Mouse (Mus musculus): ENCODE measurements at regions not wholly inside any gene's neighbourhood (a gene's known extent, or its start where the extent isn't known, plus 50 kb on each side); places are given as distances from the start of the nearest gene placed in this dataset.

GRCm38 (mm10) chr5:47390735-47391134 is 592.2 kb upstream of the Slit2 start:
- 73% methylated on average over 2 of the region's 2 CpGs for WGBS
- no peaks in the 10 kb centered on the region for H3K36me3 ChIP-seq (ENCODE audit: insufficient read depth, low read length)
- no peak for ATAC-seq

GRCm38 (mm10) chr5:47396874-47397273 is 586.1 kb upstream of the Slit2 start:
- Histone ChIP-seq H3K27ac (ENCODE audit: low read length) (no peak overlapping the region), H3K9me3 (ENCODE audit: low read length) (no peaks in the 10 kb centered on the region), H3K9ac (replicated peaks; ENCODE audit: low read depth) (no peak overlapping the region), H3K27me3 (replicated peaks; ENCODE audit: insufficient read depth, low read length) (no peaks in the 10 kb centered on the region), H3K36me3 (ENCODE audit: insufficient read depth, low read length) (no peaks in the 10 kb centered on the region), H3K4me2 (replicated peaks; ENCODE audit: low read depth, low read length) (no peak overlapping the region), H3K4me3 (ENCODE audit: low read depth, low read length) (no peak overlapping the region), H3K4me1 (ENCODE audit: insufficient read depth, low read depth, low read length) (no peaks in the 10 kb centered on the region)
- DNase-seq (ENCODE audit: low spot score) (no peak), ATAC-seq (no peak)
- 84% methylated on average over 9 of the region's 9 CpGs for WGBS
- TF ChIP-seq EP300 (IDR thresholded peaks at IDR 0.05): no peak
- TF ChIP-seq CTCF (IDR thresholded peaks at IDR 0.05): no peak

More at GRCm38 (mm10) chr5:47390735-47391134, 592.2 kb upstream of the Slit2 start:
- Histone ChIP-seq H3K4me2 (replicated peaks; ENCODE audit: low read depth, low read length) (no peak overlapping the region), H3K4me3 (ENCODE audit: low read depth, low read length) (no peak overlapping the region), H3K9me3 (ENCODE audit: low read length) (no peaks in the 10 kb centered on the region), H3K27me3 (replicated peaks; ENCODE audit: insufficient read depth, low read length) (no peaks in the 10 kb centered on the region), H3K27ac (ENCODE audit: low read length) (no peak overlapping the region), H3K9ac (replicated peaks; ENCODE audit: low read depth) (no peak overlapping the region), H3K4me1 (ENCODE audit: insufficient read depth, low read depth, low read length) (no peaks in the 10 kb centered on the region)
- no peak for DNase-seq (ENCODE audit: low spot score)
- TF ChIP-seq EP300 (IDR thresholded peaks at IDR 0.05) (no peak), CTCF (IDR thresholded peaks at IDR 0.05) (no peak)

GRCm38 (mm10) chr5:47421916-47422315 is 561.0 kb upstream of the Slit2 start:
- no peak for DNase-seq (ENCODE audit: low spot score)
- WGBS: 64% methylated on average over 2 of the region's 2 CpGs
- no peak for ATAC-seq
- no peak overlapping the region for H3K27ac ChIP-seq (ENCODE audit: low read length)
- H3K36me3 ChIP-seq (ENCODE audit: insufficient read depth, low read length): no peaks in the 10 kb centered on the region
- no peak for TF ChIP-seq EP300 (IDR thresholded peaks at IDR 0.05)
- TF ChIP-seq CTCF (IDR thresholded peaks at IDR 0.05): no peak
- no peak overlapping the region for H3K9ac ChIP-seq (replicated peaks; ENCODE audit: low read depth)
- no peak overlapping the region for H3K4me2 ChIP-seq (replicated peaks; ENCODE audit: low read depth, low read length)
- H3K27me3 ChIP-seq (replicated peaks; ENCODE audit: insufficient read depth, low read length): no peaks in the 10 kb centered on the region
- H3K9me3 ChIP-seq (ENCODE audit: low read length): no peaks in the 10 kb centered on the region
- H3K4me3 ChIP-seq (ENCODE audit: low read depth, low read length): no peak overlapping the region
- H3K4me1 ChIP-seq (ENCODE audit: insufficient read depth, low read depth, low read length): no peaks in the 10 kb centered on the region

GRCm38 (mm10) chr5:47426040-47426439 is 556.9 kb upstream of the Slit2 start:
- H3K4me2 ChIP-seq (replicated peaks; ENCODE audit: low read depth, low read length): no peak overlapping the region
- no peak overlapping the region for H3K4me3 ChIP-seq (ENCODE audit: low read depth, low read length)
- H3K9me3 ChIP-seq (ENCODE audit: low read length): no peaks in the 10 kb centered on the region
- H3K36me3 ChIP-seq (ENCODE audit: insufficient read depth, low read length): no peaks in the 10 kb centered on the region
- H3K27me3 ChIP-seq (replicated peaks; ENCODE audit: insufficient read depth, low read length): no peaks in the 10 kb centered on the region
- TF ChIP-seq EP300 (IDR thresholded peaks at IDR 0.05) (no peak), CTCF (IDR thresholded peaks at IDR 0.05) (no peak)
- DNase-seq (ENCODE audit: low spot score): no peak
- H3K27ac ChIP-seq (ENCODE audit: low read length): no peak overlapping the region
- ATAC-seq: no peak
- no peaks in the 10 kb centered on the region for H3K4me1 ChIP-seq (ENCODE audit: insufficient read depth, low read depth, low read length)
- H3K9ac ChIP-seq (replicated peaks; ENCODE audit: low read depth): no peak overlapping the region
- WGBS: 94% methylated on average over 4 of the region's 4 CpGs

- Histone ChIP-seq H3K4me2 (replicated peaks; ENCODE audit: low read depth, low read length) (no peak overlapping the region), H3K36me3 (ENCODE audit: insufficient read depth, low read length) (no peaks in the 10 kb centered on the region), H3K4me1 (ENCODE audit: insufficient read depth, low read depth, low read length) (no peaks in the 10 kb centered on the region), H3K27me3 (replicated peaks; ENCODE audit: insufficient read depth, low read length) (no peaks in the 10 kb centered on the region), H3K27ac (ENCODE audit: low read length) (no peak overlapping the region), H3K4me3 (ENCODE audit: low read depth, low read length) (no peak overlapping the region), H3K9ac (replicated peaks; ENCODE audit: low read depth) (no peak overlapping the region), H3K9me3 (ENCODE audit: low read length) (no peaks in the 10 kb centered on the region)
- TF ChIP-seq EP300 (IDR thresholded peaks at IDR 0.05): no peak
- TF ChIP-seq CTCF (IDR thresholded peaks at IDR 0.05): no peak
- WGBS: 64% methylated on average over 6 of the region's 6 CpGs
- ATAC-seq (no peak), DNase-seq (ENCODE audit: low spot score) (no peak)
These were observed 556.5 kb upstream of the Slit2 start for GRCm38 (mm10) chr5:47426467-47426866.

GRCm38 (mm10) chr5:47429217-47430172 is 553.4 kb upstream of the Slit2 start:
- H3K9me3 ChIP-seq (ENCODE audit: low read length): no peaks in the 10 kb centered on the region
- H3K4me1 ChIP-seq (ENCODE audit: insufficient read depth, low read depth, low read length): no peaks in the 10 kb centered on the region
- H3K4me3 ChIP-seq (ENCODE audit: low read depth, low read length): no peak overlapping the region
- ATAC-seq: no peak
- TF ChIP-seq EP300 (IDR thresholded peaks at IDR 0.05): no peak
- TF ChIP-seq CTCF (IDR thresholded peaks at IDR 0.05): no peak
- H3K36me3 ChIP-seq (ENCODE audit: insufficient read depth, low read length): no peaks in the 10 kb centered on the region
- no peaks in the 10 kb centered on the region for H3K27me3 ChIP-seq (replicated peaks; ENCODE audit: insufficient read depth, low read length)
- peak; percentile 47 for DNase-seq (ENCODE audit: low spot score)
- H3K4me2 ChIP-seq (replicated peaks; ENCODE audit: low read depth, low read length): no peak overlapping the region
- WGBS: 45% methylated on average over 10 of the region's 10 CpGs
- H3K27ac ChIP-seq (ENCODE audit: low read length): no peak overlapping the region
- no peak overlapping the region for H3K9ac ChIP-seq (replicated peaks; ENCODE audit: low read depth)
